Mouse (Mus musculus): ENCODE data around the gene Fam163b. TPM values are rescaled to one million over a fixed set of nuclear protein-coding genes. Genes with fewer than 3 reads are reported as not detected.

The Fam163b gene
- total RNA-seq, 2 experiments from 2014 or later = not detected

Other genes with a start within 250 kb of the Fam163b start
- 8.9 and 9.2 TPM in 2 replicates for gene Surf6, start 239.6 kb downstream of the Fam163b start, total RNA-seq (2015)
- gene Surf6, start 239.6 kb downstream of the Fam163b start, total RNA-seq (2017) = 20.7 and 27.9 TPM in 2 replicates
- gene Med22, start 231.8 kb downstream of the Fam163b start, total RNA-seq (2015) = 5.6 and 7.2 TPM in 2 replicates
- 10.9 and 12.7 TPM in 2 replicates for gene Med22, start 231.8 kb downstream of the Fam163b start, total RNA-seq (2017)
- gene Rpl7a, start 231.7 kb downstream of the Fam163b start, total RNA-seq (2015) = 1,352 and 1,498 TPM in 2 replicates
- gene Rpl7a, start 231.7 kb downstream of the Fam163b start, total RNA-seq (2017) = 1,113 and 1,311 TPM in 2 replicates
- 31.3 and 35.6 TPM in 2 replicates for gene Surf2, start 226.1 kb downstream of the Fam163b start, total RNA-seq (2015)
- gene Surf2, start 226.1 kb downstream of the Fam163b start, total RNA-seq (2017) = 34.0 and 34.5 TPM in 2 replicates
- 102 and 106 TPM in 2 replicates for gene Surf1, start 226.0 kb downstream of the Fam163b start, total RNA-seq (2015)
- gene Surf1, start 226.0 kb downstream of the Fam163b start, total RNA-seq (2017) = 61.3 and 77.4 TPM in 2 replicates
- gene Surf4, start 208.6 kb downstream of the Fam163b start, total RNA-seq (2015) = 95.0 and 100 TPM in 2 replicates
- gene Surf4, start 208.6 kb downstream of the Fam163b start, total RNA-seq (2017) = 86.1 and 98.4 TPM in 2 replicates
- gene Stkld1, start 208.4 kb downstream of the Fam163b start, total RNA-seq (2015) = 0.16 and 0.60 TPM in 2 replicates
- not detected in 2 replicates for gene Stkld1, start 208.4 kb downstream of the Fam163b start, total RNA-seq (2017)
- 19.4 and 21.1 TPM in 2 replicates for gene Rexo4, start 178.1 kb downstream of the Fam163b start, total RNA-seq (2015)
- 69.1 and 72.6 TPM in 2 replicates for gene Rexo4, start 178.1 kb downstream of the Fam163b start, total RNA-seq (2017)
- 0.04 TPM in 1 of 2 replicates, not detected in the other for gene Adamts13, start 169.1 kb downstream of the Fam163b start, total RNA-seq (2015)
- gene Adamts13, start 169.1 kb downstream of the Fam163b start, total RNA-seq (2017) = 0.24 and 0.95 TPM in 2 replicates
- 11.9 and 14.9 TPM in 2 replicates for gene Cacfd1, start 132.6 kb downstream of the Fam163b start, total RNA-seq (2015)
- gene Cacfd1, start 132.6 kb downstream of the Fam163b start, total RNA-seq (2017) = 4.7 and 7.5 TPM in 2 replicates
- 23.0 and 23.3 TPM in 2 replicates for gene Slc2a6, start 114.5 kb downstream of the Fam163b start, total RNA-seq (2015)
- 39.1 and 40.0 TPM in 2 replicates for gene Slc2a6, start 114.5 kb downstream of the Fam163b start, total RNA-seq (2017)
- not detected in 2 replicates for gene Mymk, start 70.3 kb downstream of the Fam163b start, total RNA-seq (2015)
- not detected in 2 replicates for gene Mymk, start 70.3 kb downstream of the Fam163b start, total RNA-seq (2017)
- gene Adamtsl2, start 63.1 kb downstream of the Fam163b start, total RNA-seq (2015) = not detected in 2 replicates
- gene Adamtsl2, start 63.1 kb downstream of the Fam163b start, total RNA-seq (2017) = not detected in 2 replicates
- gene Dbh, start 22.7 kb upstream of the Fam163b start, total RNA-seq (2015) = not detected in 2 replicates
- not detected in 2 replicates for gene Dbh, start 22.7 kb upstream of the Fam163b start, total RNA-seq (2017)
- gene Sardh, start 105.8 kb upstream of the Fam163b start, total RNA-seq (2015) = not detected in 2 replicates
- gene Sardh, start 105.8 kb upstream of the Fam163b start, total RNA-seq (2017) = 2.0 TPM in 1 of 2 replicates, not detected in the other